Mouse (Mus musculus) heart, embryonic 15.5 days (tissue): Measurements from ENCODE around the gene Syt3. TPM values are rescaled to one million over a fixed set of nuclear protein-coding genes. Genes with fewer than 3 reads are reported as not detected.

ENCODE experiments used
- ATAC-seq: fragments of 200-750 bp; cut with Nextera tagmentation; replicated peaks from 2 replicates; pipeline ENCODE4 v1.8.0; 2017; ENCODE audit warnings: low read depth, moderate TSS enrichment; ENCODE audit not compliant: insufficient number of reproducible peaks, insufficient read depth, low FRiP score
- H3K27ac ChIP-seq: fragments of 300-500 bp; sonication (generic); 2 replicates; pipeline ENCODE4 v1.5.1; 2015; ENCODE audit warnings: mild to moderate bottlenecking, inconsistent platforms
- H3K27me3 ChIP-seq: fragments of 300-500 bp; sonication (generic); 2 replicates; pipeline ENCODE4 v1.6.1; 2015; ENCODE audit warnings: inconsistent platforms
- H3K36me3 ChIP-seq: fragments of 300-500 bp; sonication (generic); 2 replicates; pipeline ENCODE4 v1.6.1; 2015; ENCODE audit warnings: mild to moderate bottlenecking, inconsistent platforms
- H3K4me1 ChIP-seq: fragments of 300-500 bp; sonication (generic); replicated peaks from 2 replicates; pipeline ENCODE4 v1.6.1; 2015; ENCODE audit warnings: inconsistent platforms
- H3K4me2 ChIP-seq: fragments of 300-500 bp; sonication (generic); 2 replicates; pipeline ENCODE4 v1.6.1; 2015; ENCODE audit warnings: inconsistent platforms, mild to moderate bottlenecking, moderate library complexity
- H3K4me3 ChIP-seq: fragments of 300-500 bp; sonication (generic); 2 replicates; pipeline ENCODE4 v1.5.1; 2015; ENCODE audit warnings: mild to moderate bottlenecking, inconsistent platforms
- H3K9ac ChIP-seq: fragments of 300-500 bp; sonication (generic); 2 replicates; pipeline ENCODE4 v1.6.1; 2015; ENCODE audit warnings: mild to moderate bottlenecking, inconsistent platforms
- H3K9me3 ChIP-seq: fragments of 300-500 bp; sonication (generic); replicated peaks from 2 replicates; pipeline ENCODE4 v1.6.1; 2016; ENCODE audit warnings: inconsistent platforms
- WGBS: fragments of 180-500 bp; shearing (Covaris S2); methylation state at CpG from one replicate; pipeline ENCODE4 v1.1.7; 2015; ENCODE audit warnings: mixed read lengths; 5-methylcytosine and 5-hydroxymethylcytosine counted together
- polyA plus RNA-seq: library from polyadenylated mRNA; unstranded; fragments of >200 nt; fragmentation: Nextera tagmentation; extraction: Ambion mirVana; gene quantifications from 2 replicates; pipeline ENCODE4 v1.2.1, GENCODE M21; 2015

Syt3 gene
- polyA plus RNA-seq, 1 experiment from 2014 or later, result 0.82 TPM

GRCm38 (mm10) chr7:44349043-44349442 is 34.9 kb upstream of the Syt3 start:
- ATAC-seq, result no peak
- Histone ChIP-seq H3K27ac (no peak overlapping the region), H3K4me3 (no peak overlapping the region), H3K27me3 (peaks cover 86% of the 10 kb centered on the region), H3K4me1 (peaks cover 27% of the 10 kb centered on the region), H3K4me2 (no peak overlapping the region), H3K9ac (no peak overlapping the region), H3K36me3 (no peaks in the 10 kb centered on the region), H3K9me3 (no peaks in the 10 kb centered on the region)
- 14% methylated on average over 3 of the region's 3 CpGs for WGBS

GRCm38 (mm10) chr7:44350957-44351711 is 32.8 kb upstream of the Syt3 start:
- H3K36me3 ChIP-seq, result no peaks in the 10 kb centered on the region
- peaks cover 28% of the 10 kb centered on the region for H3K4me1 ChIP-seq
- peak overlapping the region; percentile 60 for H3K4me2 ChIP-seq
- no peaks in the 10 kb centered on the region for H3K9me3 ChIP-seq
- H3K9ac ChIP-seq, result peak overlapping the region; percentile 39; the same call in 1 of the 2 replicates
- H3K4me3 ChIP-seq, result peak overlapping the region; percentile 28
- ATAC-seq, result 0 out of 2 replicates have a peak, but pooled peaks have one; percentile 2
- WGBS, result 5% methylated on average over 25 of the region's 25 CpGs
- no peak overlapping the region for H3K27ac ChIP-seq
- peaks cover 93% of the 10 kb centered on the region for H3K27me3 ChIP-seq

DNA sequence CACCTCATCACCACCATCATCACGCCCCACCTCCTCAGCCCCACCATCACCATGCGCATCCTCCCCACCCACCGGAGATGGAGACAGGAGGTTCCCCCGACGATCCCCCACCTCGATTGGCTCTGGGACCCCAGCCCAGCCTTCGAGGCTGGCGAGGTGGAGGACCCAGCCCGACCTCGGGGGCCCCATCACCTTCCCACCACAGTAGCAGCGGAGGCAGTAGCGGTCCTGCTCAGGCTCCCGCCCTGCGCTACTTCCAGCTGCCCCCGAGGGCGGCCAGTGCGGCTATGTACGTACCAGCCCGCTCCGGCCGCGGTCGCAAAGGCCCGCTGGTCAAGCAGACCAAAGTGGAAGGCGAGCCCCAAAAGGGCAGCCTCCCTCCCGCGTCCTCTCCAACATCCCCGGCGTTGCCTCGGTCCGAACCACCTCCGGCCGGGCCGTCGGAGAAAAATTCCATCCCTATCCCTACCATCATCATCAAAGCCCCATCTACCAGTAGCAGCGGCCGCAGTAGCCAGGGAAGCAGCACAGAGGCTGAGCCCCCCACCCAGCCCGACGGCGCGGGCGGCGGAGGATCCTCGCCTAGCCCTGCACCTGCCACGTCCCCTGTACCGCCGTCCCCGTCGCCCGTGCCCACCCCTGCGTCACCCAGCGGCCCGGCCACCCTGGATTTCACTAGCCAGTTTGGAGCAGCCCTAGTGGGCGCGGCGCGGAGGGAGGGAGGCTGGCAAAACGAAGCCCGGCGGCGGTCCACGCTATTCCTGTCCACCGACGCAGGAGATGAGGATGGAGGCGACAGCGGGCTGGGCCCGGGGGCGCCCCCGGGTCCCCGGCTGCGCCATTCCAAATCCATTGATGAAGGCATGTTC is 31.8 kb upstream of the Syt3 start:
- ATAC-seq, result no peak
- no peaks in the 10 kb centered on the region for H3K9me3 ChIP-seq
- H3K4me1 ChIP-seq, result peaks cover 35% of the 10 kb centered on the region
- peaks cover 98% of the 10 kb centered on the region for H3K27me3 ChIP-seq
- 7% methylated on average over 61 of the region's 71 CpGs for WGBS
- H3K36me3 ChIP-seq, result no peaks in the 10 kb centered on the region
- peak overlapping the region; percentile 17; the same call in 1 of the 2 replicates for H3K9ac ChIP-seq
- H3K4me3 ChIP-seq, result peak overlapping the region; percentile 25; the same call in 1 of the 2 replicates
- H3K27ac ChIP-seq, result no peak overlapping the region
- H3K4me2 ChIP-seq, result peak overlapping the region; percentile 29; the same call in 1 of the 2 replicates

GRCm38 (mm10) chr7:44352750-44353600 is 30.9 kb upstream of the Syt3 start:
- ATAC-seq, result no peak
- peak overlapping the region; percentile 25 for H3K4me3 ChIP-seq
- peak overlapping the region; percentile 29 for H3K4me2 ChIP-seq
- H3K27ac ChIP-seq, result no peak overlapping the region
- no peaks in the 10 kb centered on the region for H3K36me3 ChIP-seq
- H3K4me1 ChIP-seq, result peaks cover 43% of the 10 kb centered on the region
- H3K9me3 ChIP-seq, result no peaks in the 10 kb centered on the region
- peak overlapping the region; percentile 17; the same call in 1 of the 2 replicates for H3K9ac ChIP-seq
- WGBS, result 2% methylated on average over 68 of the region's 71 CpGs
- peaks cover 99% of the 10 kb centered on the region for H3K27me3 ChIP-seq

GRCm38 (mm10) chr7:44353601-44354340 is 30.1 kb upstream of the Syt3 start:
- Histone ChIP-seq H3K9ac (no peak overlapping the region), H3K4me2 (peak overlapping the region; percentile 29; the same call in 1 of the 2 replicates), H3K4me3 (peak overlapping the region; percentile 25), H3K27me3 (peaks cover 96% of the 10 kb centered on the region), H3K4me1 (peaks cover 48% of the 10 kb centered on the region), H3K9me3 (no peaks in the 10 kb centered on the region), H3K27ac (no peak overlapping the region), H3K36me3 (no peaks in the 10 kb centered on the region)
- no peak for ATAC-seq
- 2% methylated on average over 35 of the region's 35 CpGs for WGBS

- H3K4me3 ChIP-seq, result no peak overlapping the region
- peaks cover 86% of the 10 kb centered on the region for H3K27me3 ChIP-seq
- H3K4me2 ChIP-seq, result no peak overlapping the region
- no peaks in the 10 kb centered on the region for H3K36me3 ChIP-seq
- peaks cover 60% of the 10 kb centered on the region for H3K4me1 ChIP-seq
- WGBS, result 70% methylated on average over 6 of the region's 6 CpGs
- no peak for ATAC-seq
- no peaks in the 10 kb centered on the region for H3K9me3 ChIP-seq
- no peak overlapping the region for H3K27ac ChIP-seq
- no peak overlapping the region for H3K9ac ChIP-seq
Observed at GRCm38 (mm10) chr7:44355411-44355810, 28.5 kb upstream of the Syt3 start.

- Histone ChIP-seq H3K4me1 (peaks cover 56% of the 10 kb centered on the region), H3K27ac (no peak overlapping the region)
- 4% methylated on average over 35 of the region's 35 CpGs for WGBS
Observed at GRCm38 (mm10) chr7:44356590-44357481, 27.1 kb upstream of the Syt3 start.

GRCm38 (mm10) chr7:44357531-44357930 is 26.4 kb upstream of the Syt3 start:
- Histone ChIP-seq H3K4me2 (peak overlapping the region; percentile 19; the same call in 1 of the 2 replicates), H3K27ac (no peak overlapping the region), H3K36me3 (no peaks in the 10 kb centered on the region), H3K27me3 (peaks cover 79% of the 10 kb centered on the region), H3K4me3 (0 out of 2 replicates have a peak overlapping the region, but pooled peaks have one; percentile 4), H3K9me3 (no peaks in the 10 kb centered on the region), H3K4me1 (peaks cover 52% of the 10 kb centered on the region), H3K9ac (no peak overlapping the region)
- 13% methylated on average over 10 of the region's 10 CpGs for WGBS
- no peak for ATAC-seq

More at GRCm38 (mm10) chr7:44356590-44357481, 27.1 kb upstream of the Syt3 start:
- H3K9ac ChIP-seq, result no peak overlapping the region
- H3K36me3 ChIP-seq, result no peaks in the 10 kb centered on the region
- 0 out of 2 replicates have a peak overlapping the region, but pooled peaks have one; percentile 13 for H3K4me3 ChIP-seq
- ATAC-seq, result no peak
- H3K4me2 ChIP-seq, result peak overlapping the region; percentile 19; the same call in 1 of the 2 replicates
- H3K27me3 ChIP-seq, result peaks cover 82% of the 10 kb centered on the region
- H3K9me3 ChIP-seq, result no peaks in the 10 kb centered on the region

DNA sequence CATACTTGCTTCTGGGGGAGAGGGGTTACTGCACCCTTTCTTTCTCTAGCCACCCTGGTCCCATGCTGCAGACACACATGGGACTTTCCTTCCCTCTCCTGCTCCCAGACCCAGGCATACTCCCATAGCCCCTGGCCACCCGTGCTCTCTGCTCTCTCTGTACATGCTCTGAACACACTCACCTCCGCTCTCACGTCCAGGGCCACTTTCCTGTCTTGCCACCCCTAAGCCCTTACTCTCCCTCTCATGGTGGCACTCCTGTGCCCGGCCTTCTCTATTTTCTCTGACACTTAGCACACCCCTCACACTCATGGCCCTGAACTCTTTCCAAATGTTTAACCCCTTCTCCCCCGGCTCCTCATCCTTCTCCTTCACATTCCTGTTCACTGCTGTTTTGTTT is 25.9 kb upstream of the Syt3 start:
- WGBS, result 25% methylated on average over 5 of the region's 5 CpGs
- Histone ChIP-seq H3K27ac (no peak overlapping the region), H3K36me3 (no peaks in the 10 kb centered on the region), H3K9me3 (no peaks in the 10 kb centered on the region), H3K9ac (no peak overlapping the region), H3K4me2 (no peak overlapping the region), H3K27me3 (peaks cover 74% of the 10 kb centered on the region), H3K4me3 (0 out of 2 replicates have a peak overlapping the region, but pooled peaks have one; percentile 4), H3K4me1 (peaks cover 47% of the 10 kb centered on the region)
- no peak for ATAC-seq
